Mouse (Mus musculus) kidney, adult 2 months (tissue): ENCODE results near the gene Dnajb11.

Source experiments
- CTCF ChIP-seq: fragments of 200-500 bp; conservative IDR thresholded peaks from 2 replicates; pipeline ENCODE4 v1.5.1; 2011; ENCODE audit warnings: low read depth, mild to moderate bottlenecking, control low read depth, low read length, moderate library complexity, mixed read lengths; ENCODE audit not compliant: insufficient read depth, insufficient read length
- POLR2A ChIP-seq: fragments of 200-500 bp; IDR thresholded peaks from one replicate; pipeline ENCODE4 v1.6.1; 2011; ENCODE audit warnings: low read depth, low read length, control low read depth

DNA sequence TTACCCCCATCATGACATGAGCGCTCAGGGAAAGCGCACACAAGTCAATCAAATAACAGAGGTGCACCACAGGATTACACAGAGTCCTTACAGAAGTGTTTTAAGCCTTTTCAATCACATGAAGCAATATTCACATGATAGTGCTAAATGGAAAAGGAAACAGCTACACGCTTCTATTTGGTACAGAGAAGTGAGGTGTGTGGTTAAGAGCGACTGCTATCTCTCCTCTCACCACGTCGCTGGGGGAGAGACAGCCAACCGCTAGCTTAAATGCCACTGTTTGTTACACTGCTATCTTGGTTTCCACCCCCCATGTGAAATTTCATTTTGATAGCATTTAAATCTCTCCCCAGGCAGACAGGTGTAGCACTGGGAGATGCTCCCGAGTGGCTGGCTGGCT is 32.1 kb downstream of the Dnajb11 start:
- TF ChIP-seq CTCF (no peak), POLR2A (no peak)
